Mouse (Mus musculus) forebrain, postnatal 0 days (tissue): ENCODE data around the gene Cmbl. TPM values are rescaled to one million over a fixed set of nuclear protein-coding genes. Genes with fewer than 3 reads are reported as not detected.

Source experiments
- ATAC-seq: fragments of 200-750 bp; cut with Nextera tagmentation; 2 replicates; pipeline ENCODE4 v1.8.0; 2017; ENCODE audit warnings: mild to moderate bottlenecking, moderate library complexity
- DNase-seq: peaks from one replicate; pipeline ENCODE4 v3.0.0-alpha.2; 2015
- H3K27ac ChIP-seq: fragments of 300-500 bp; sonication (generic); 2 replicates; pipeline ENCODE4 v1.5.1; 2014; ENCODE audit warnings: low read depth, mild to moderate bottlenecking, antibody characterized with exemption, low read length, moderate library complexity, mixed read lengths
- H3K27me3 ChIP-seq: fragments of 300-500 bp; sonication (generic); 2 replicates; pipeline ENCODE4 v1.6.1; 2014; ENCODE audit warnings: mild to moderate bottlenecking, low read length, mixed read lengths; ENCODE audit not compliant: insufficient read depth
- H3K36me3 ChIP-seq: fragments of 300-500 bp; sonication (generic); 2 replicates; pipeline ENCODE4 v1.6.1; 2014; ENCODE audit warnings: mild to moderate bottlenecking, moderate library complexity; ENCODE audit not compliant: insufficient read depth
- H3K4me1 ChIP-seq: fragments of 300-500 bp; sonication (generic); 2 replicates; pipeline ENCODE4 v1.6.1; 2014; ENCODE audit warnings: antibody characterized with exemption; ENCODE audit not compliant: insufficient read depth
- H3K4me2 ChIP-seq: fragments of 300-500 bp; sonication (generic); 2 replicates; pipeline ENCODE4 v1.6.1; 2014; ENCODE audit warnings: low read depth, mild to moderate bottlenecking, moderate library complexity
- H3K4me3 ChIP-seq: fragments of 300-500 bp; sonication (generic); 2 replicates; pipeline ENCODE4 v1.5.1; 2014; ENCODE audit warnings: low read depth, low read length, mixed read lengths
- H3K9ac ChIP-seq: fragments of 300-500 bp; sonication (generic); 2 replicates; pipeline ENCODE4 v1.6.1; 2014; ENCODE audit warnings: mild to moderate bottlenecking
- H3K9me3 ChIP-seq: fragments of 300-500 bp; sonication (generic); 2 replicates; pipeline ENCODE4 v1.6.1; 2016; ENCODE audit warnings: low read length
- CTCF ChIP-seq: sonication (generic); IDR thresholded peaks from 2 replicates; pipeline ENCODE4 v1.5.1; 2016; ENCODE audit warnings: antibody characterized with exemption, control low read depth, low read depth
- WGBS: fragments of 180-500 bp; shearing (Covaris S2); extraction: QIAGEN DNeasy Blood & Tissue Kit; methylation state at CpG from one replicate; pipeline ENCODE4 v1.1.7; 2014; 5-methylcytosine and 5-hydroxymethylcytosine counted together
- polyA plus RNA-seq: library from polyadenylated mRNA; unstranded; fragments of >200 nt; fragmentation: Nextera tagmentation; extraction: Ambion mirVana; gene quantifications from 2 replicates; pipeline ENCODE4 v1.2.1, GENCODE M21; 2015
- total RNA-seq: library from RNA; depleted of rRNA; stranded (reverse); fragments of >200 nt; gene quantifications from 2 replicates; pipeline ENCODE4 v1.2.3, GENCODE M21; 2014; rRNA removed

The Cmbl gene
- total RNA-seq, result 26.3 and 27.2 TPM in 2 replicates
- polyA plus RNA-seq, result 19.9 and 20.9 TPM in 2 replicates

- Histone ChIP-seq H3K4me2 (no peak within 1 kb of the TSS), H3K27me3 (no peaks in the 10 kb centered on the region), H3K27ac (no peak within 1 kb of the TSS), H3K9me3 (no peaks in the 10 kb centered on the region), H3K36me3 (no peaks in the 10 kb centered on the region), H3K4me1 (no peaks in the 10 kb centered on the region), H3K9ac (no peak within 1 kb of the TSS), H3K4me3 (no peak within 1 kb of the TSS)
- DNase-seq (peak; percentile 20), ATAC-seq (peak; percentile 40)
- no peak for TF ChIP-seq CTCF
- 71% methylated on average over 5 of the region's 5 CpGs for WGBS
Measured at GRCm38 (mm10) chr15:31565184-31565583, at the start of gene Cmbl. Cmbl (plus strand) TSS chr15:31565389.

GRCm38 (mm10) chr15:31517186-31517585 is 48.0 kb upstream of the Cmbl start:
- WGBS, result 100% methylated on average over 1 of the region's 1 CpGs
- Histone ChIP-seq H3K4me1 (no peaks in the 10 kb centered on the region), H3K4me3 (no peak overlapping the region), H3K27me3 (no peaks in the 10 kb centered on the region), H3K9ac (no peak overlapping the region), H3K27ac (no peak overlapping the region), H3K36me3 (no peaks in the 10 kb centered on the region), H3K9me3 (no peaks in the 10 kb centered on the region), H3K4me2 (no peak overlapping the region)
- ATAC-seq (no peak), DNase-seq (no peak)
- no peak for TF ChIP-seq CTCF

DNA sequence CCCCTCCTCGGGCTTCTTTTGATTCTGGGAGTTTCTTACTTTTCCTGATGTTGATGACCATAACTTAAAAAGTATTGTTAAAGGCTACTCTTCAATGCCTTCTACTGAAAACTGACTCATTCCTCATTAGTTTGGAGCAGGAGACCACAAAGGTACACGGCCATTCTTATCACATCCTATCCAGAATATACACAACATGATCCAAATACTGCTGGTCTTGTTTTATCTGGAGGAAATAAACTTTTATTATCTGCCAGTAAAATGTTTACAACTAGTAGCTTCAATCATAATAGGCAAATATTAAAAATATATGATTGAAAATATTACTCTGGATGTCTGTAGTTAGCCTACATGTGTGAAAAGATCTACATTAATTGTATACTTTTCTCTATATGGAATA is 46.8 kb upstream of the Cmbl start:
- Histone ChIP-seq H3K27me3 (no peaks in the 10 kb centered on the region), H3K4me3 (no peak overlapping the region), H3K4me1 (no peaks in the 10 kb centered on the region), H3K9me3 (no peaks in the 10 kb centered on the region), H3K4me2 (no peak overlapping the region), H3K36me3 (no peaks in the 10 kb centered on the region), H3K9ac (no peak overlapping the region), H3K27ac (no peak overlapping the region)
- DNase-seq, result no peak
- 93% methylated on average over 2 of the region's 2 CpGs for WGBS
- ATAC-seq, result no peak
- TF ChIP-seq CTCF, result no peak

DNA sequence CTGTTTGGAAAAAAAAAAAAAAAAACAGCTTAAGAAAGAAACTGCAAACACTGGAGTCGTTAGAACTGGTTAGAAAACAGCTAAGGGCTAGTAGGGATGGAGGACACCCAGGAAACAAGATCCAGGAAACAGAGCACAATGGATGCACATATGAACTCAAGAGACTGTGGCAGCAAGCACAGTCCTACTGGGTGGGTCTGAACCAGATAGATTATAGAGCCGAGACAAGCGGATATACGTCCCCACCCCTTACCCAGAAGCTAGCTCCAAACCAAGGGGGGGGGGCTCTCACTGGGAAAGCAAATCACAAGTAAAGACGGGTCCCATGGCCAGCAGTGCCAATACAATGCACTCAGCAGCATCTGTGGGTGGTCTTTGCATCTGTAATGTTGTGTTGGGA is 46.2 kb upstream of the Cmbl start:
- H3K27ac ChIP-seq, result no peak overlapping the region
- ATAC-seq, result no peak
- H3K27me3 ChIP-seq, result no peaks in the 10 kb centered on the region
- 71% methylated on average over 5 of the region's 5 CpGs for WGBS
- no peaks in the 10 kb centered on the region for H3K36me3 ChIP-seq
- no peak for TF ChIP-seq CTCF
- no peak overlapping the region for H3K9ac ChIP-seq
- DNase-seq, result no peak
- H3K4me2 ChIP-seq, result no peak overlapping the region
- H3K9me3 ChIP-seq, result no peaks in the 10 kb centered on the region
- H3K4me1 ChIP-seq, result no peaks in the 10 kb centered on the region
- no peak overlapping the region for H3K4me3 ChIP-seq

GRCm38 (mm10) chr15:31526463-31526862 is 38.7 kb upstream of the Cmbl start:
- 98% methylated on average over 1 of the region's 1 CpGs for WGBS
- no peak for ATAC-seq
- Histone ChIP-seq H3K4me3 (no peak overlapping the region), H3K27me3 (no peaks in the 10 kb centered on the region), H3K36me3 (no peaks in the 10 kb centered on the region), H3K4me2 (no peak overlapping the region), H3K27ac (no peak overlapping the region), H3K9me3 (no peaks in the 10 kb centered on the region), H3K4me1 (peaks cover 10% of the 10 kb centered on the region), H3K9ac (no peak overlapping the region)
- no peak for DNase-seq
- no peak for TF ChIP-seq CTCF

- TF ChIP-seq CTCF, result no peak
- Histone ChIP-seq H3K9ac (no peak overlapping the region), H3K27ac (no peak overlapping the region), H3K4me2 (no peak overlapping the region; the same call in 1 of the 2 replicates), H3K9me3 (no peaks in the 10 kb centered on the region), H3K4me1 (peaks cover 10% of the 10 kb centered on the region), H3K27me3 (no peaks in the 10 kb centered on the region), H3K4me3 (no peak overlapping the region), H3K36me3 (no peaks in the 10 kb centered on the region)
- WGBS, result 92% methylated on average over 4 of the region's 4 CpGs
- DNase-seq, result no peak
- no peak for ATAC-seq
Measured at GRCm38 (mm10) chr15:31528477-31528876, 36.7 kb upstream of the Cmbl start.

DNA sequence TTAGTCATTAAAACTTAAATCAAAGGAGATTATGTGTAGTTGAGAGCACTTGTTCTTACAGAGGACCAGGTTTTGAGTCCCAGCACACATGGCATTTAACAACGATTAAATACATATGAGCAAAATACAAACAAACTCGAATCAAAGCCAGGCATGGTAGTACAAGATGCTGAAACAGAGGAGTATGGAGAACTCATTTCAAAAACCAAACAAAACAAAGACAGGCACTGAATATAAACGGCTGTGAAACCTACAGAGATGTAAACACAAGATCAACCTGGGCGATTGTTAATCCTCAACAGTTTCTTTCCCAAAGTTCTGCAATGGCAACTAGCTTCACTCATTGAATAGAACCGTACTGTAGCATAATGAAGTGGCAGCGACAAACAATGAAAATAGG is 36.1 kb upstream of the Cmbl start:
- Histone ChIP-seq H3K4me2 (peak overlapping the region; percentile 67), H3K9ac (peak overlapping the region; percentile 90; the same call in 1 of the 2 replicates), H3K27me3 (no peaks in the 10 kb centered on the region), H3K27ac (no peak overlapping the region), H3K4me3 (peak overlapping the region; percentile 98), H3K9me3 (no peaks in the 10 kb centered on the region), H3K4me1 (peaks cover 10% of the 10 kb centered on the region), H3K36me3 (no peaks in the 10 kb centered on the region)
- DNase-seq, result no peak
- 24% methylated on average over 6 of the region's 6 CpGs for WGBS
- TF ChIP-seq CTCF, result no peak
- no peak for ATAC-seq
